In the genomic region with DNA sequence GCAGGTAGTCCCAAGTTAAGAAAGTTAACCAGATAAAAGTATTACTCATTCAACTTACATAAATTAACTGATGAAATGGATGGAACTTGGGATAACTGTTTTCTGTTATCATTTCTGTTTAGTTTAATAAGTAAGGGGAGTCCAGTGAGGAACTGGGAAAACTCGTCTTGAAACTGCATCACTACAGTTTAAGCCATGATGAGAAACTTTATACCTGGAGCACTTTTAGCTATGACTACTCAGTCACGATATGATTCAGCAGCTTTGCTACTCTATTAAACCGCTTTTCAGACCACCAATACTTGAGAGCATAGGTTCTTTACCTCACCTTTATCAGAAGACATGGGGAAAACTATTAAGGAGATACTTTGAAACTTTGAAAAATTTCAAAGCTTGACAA, we compare ENCODE assay signal across 9 mouse cellular contexts. TPM values are rescaled to one million over a fixed set of nuclear protein-coding genes. Genes with fewer than 3 reads are reported as not detected.
DNase-seq lines count a peak whose midpoint lies in the region; ATAC-seq lines count a peak whose summit lies in the region.
"Had no signal": no experiment of that assay in that cellular context is flagged by ENCODE, and none has a peak within 500 bp of the region (broad histone marks: within the 10 kb centered on the region; RNA-seq: fewer than 3 reads in every experiment).

No protein-coding gene starts in this region.

- no peak overlapping the region for H3K27ac ChIP-seq in heart, embryonic 14.5 days (replicated peaks in 1 of 2; ENCODE audit: control insufficient read depth in 1 of 2, insufficient read depth in 1 of 2, low read depth in 2 of 2, low read length in 2 of 2)
- no peak overlapping the region for H3K27ac ChIP-seq in embryonic facial prominence, embryonic 10.5 days (replicated peaks)
- H3K27ac ChIP-seq in hindbrain, embryonic 13.5 days: no peak overlapping the region
- H3K27ac ChIP-seq in midbrain, embryonic 12.5 days (replicated peaks): no peak overlapping the region

- ATAC-seq in heart, embryonic 14.5 days (ENCODE audit: insufficient number of reproducible peaks, insufficient read depth, low FRiP score, low read depth): no peak
- no peak for ATAC-seq in hindbrain, embryonic 13.5 days (ENCODE audit: low FRiP score)
- no peak for ATAC-seq in midbrain, embryonic 12.5 days (ENCODE audit: low FRiP score, low read depth)

- H3K27me3 ChIP-seq in heart, embryonic 14.5 days (ENCODE audit: control insufficient read depth, insufficient read depth, low read length): no peaks in the 10 kb centered on the region
- H3K27me3 ChIP-seq in embryonic facial prominence, embryonic 10.5 days (replicated peaks; ENCODE audit: low read depth, poor library complexity, severe bottlenecking): peaks cover 70% of the 10 kb centered on the region
- peaks cover 16% of the 10 kb centered on the region for H3K27me3 ChIP-seq in hindbrain, embryonic 13.5 days
- H3K27me3 ChIP-seq in midbrain, embryonic 12.5 days: peaks cover 23% of the 10 kb centered on the region

- peaks cover 13 to 19% of the 10 kb centered on the region in 2 experiments for H3K4me1 ChIP-seq in heart, embryonic 14.5 days (ENCODE audit: control insufficient read depth in 2 of 2, insufficient read depth in 2 of 2, low read length in 2 of 2)
- peaks cover 18% of the 10 kb centered on the region for H3K4me1 ChIP-seq in embryonic facial prominence, embryonic 10.5 days
- H3K4me1 ChIP-seq in hindbrain, embryonic 13.5 days (replicated peaks): peaks cover 17% of the 10 kb centered on the region
- H3K4me1 ChIP-seq in midbrain, embryonic 12.5 days: peaks cover 5% of the 10 kb centered on the region

- 74% methylated on average over 3 of the region's 3 CpGs for WGBS in heart, embryonic 14.5 days
- 54% methylated on average over 3 of the region's 3 CpGs for WGBS in embryonic facial prominence, embryonic 10.5 days
- 62% methylated on average over 3 of the region's 3 CpGs for WGBS in hindbrain, embryonic 13.5 days
- 54% methylated on average over 3 of the region's 3 CpGs for WGBS in midbrain, embryonic 12.5 days

- peak overlapping the region in 1 of 2 experiments; percentile 91; a peak in 1 of 4 replicates for H3K4me3 ChIP-seq in heart, embryonic 14.5 days (ENCODE audit: control insufficient read depth in 1 of 2, insufficient read depth in 1 of 2, low read depth in 1 of 2, low read length in 2 of 2)
- peak overlapping the region; percentile 87; the same call in 1 of the 2 replicates for H3K4me3 ChIP-seq in embryonic facial prominence, embryonic 10.5 days
- H3K4me3 ChIP-seq in hindbrain, embryonic 13.5 days: peak overlapping the region; percentile 78
- peak overlapping the region; percentile 69; the same call in 1 of the 2 replicates for H3K4me3 ChIP-seq in midbrain, embryonic 12.5 days

- peak overlapping the region; percentile 79 for H3K4me2 ChIP-seq in heart, embryonic 14.5 days (ENCODE audit: low read length)
- H3K4me2 ChIP-seq in hindbrain, embryonic 13.5 days: peak overlapping the region; percentile 82
- H3K4me2 ChIP-seq in midbrain, embryonic 12.5 days (replicated peaks): peak overlapping the region; percentile 72

- no peaks in the 10 kb centered on the region for H3K9me3 ChIP-seq in heart, embryonic 14.5 days (ENCODE audit: control insufficient read depth, low read length)
- H3K9me3 ChIP-seq in embryonic facial prominence, embryonic 10.5 days: no peaks in the 10 kb centered on the region
- no peaks in the 10 kb centered on the region for H3K9me3 ChIP-seq in hindbrain, embryonic 13.5 days
- no peaks in the 10 kb centered on the region for H3K9me3 ChIP-seq in midbrain, embryonic 12.5 days

- no peak overlapping the region for H3K9ac ChIP-seq in heart, embryonic 14.5 days (ENCODE audit: low read length)
- H3K9ac ChIP-seq in hindbrain, embryonic 13.5 days: no peak overlapping the region
- H3K9ac ChIP-seq in midbrain, embryonic 12.5 days (replicated peaks): no peak overlapping the region

- intact Hi-C loops in heart, postnatal 14 days (cut with DNase I): loop anchor here (5.0 kb wide), 1 partner anchor 75 kb away; no protein-coding TSS in a partner anchor

- H3K36me3 ChIP-seq in heart, embryonic 14.5 days (ENCODE audit: control insufficient read depth, insufficient read depth, low read length): peaks cover 6% of the 10 kb centered on the region; the same call in 1 of the 2 replicates
- no peaks in the 10 kb centered on the region for H3K36me3 ChIP-seq in embryonic facial prominence, embryonic 10.5 days (replicated peaks)
- no peaks in the 10 kb centered on the region for H3K36me3 ChIP-seq in hindbrain, embryonic 13.5 days
- no peaks in the 10 kb centered on the region for H3K36me3 ChIP-seq in midbrain, embryonic 12.5 days

- DNase-seq in heart, postnatal 14 days: no peak
- no peak for DNase-seq in embryonic facial prominence, embryonic 10.5 days (ENCODE audit: low spot score)
- DNase-seq in frontal cortex, postnatal 10 days (ENCODE audit: low spot score in 2 of 2): no peak
- no peak for DNase-seq in testis, postnatal 14 days (ENCODE audit: low spot score)
- no peak for DNase-seq in lung, postnatal 36 days
- DNase-seq: kidney, postnatal 36 days had no signal

RNA-seq across cellular contexts. Expression of a gene that starts 1.5 kb away (rescaled TPM):
- 15.6 and 17.4 TPM in 2 replicates for polyA plus RNA-seq in heart, embryonic 14.5 days (2014; fragmentation: Nextera tagmentation; extraction: Ambion mirVana)
- 1 to 10 TPM; 5.0 TPM for total RNA-seq in heart, postnatal 14 days (2021)
- 2.6 and 3.0 TPM in 2 replicates for polyA plus RNA-seq in embryonic facial prominence, embryonic 10.5 days (2016; fragmentation: Nextera tagmentation; extraction: Ambion mirVana)
- 29.2 and 30.4 TPM in 2 replicates for polyA plus RNA-seq in hindbrain, embryonic 13.5 days (2015; fragmentation: Nextera tagmentation; extraction: Ambion mirVana)
- polyA plus RNA-seq in midbrain, embryonic 12.5 days (2016; fragmentation: Nextera tagmentation; extraction: Ambion mirVana): 12.3 and 12.8 TPM in 2 replicates
